Mouse (Mus musculus): ENCODE measurements around the gene Grk6. TPM values are rescaled to one million over a fixed set of nuclear protein-coding genes. Genes with fewer than 3 reads are reported as not detected.

Grk6 gene
- total and polyA plus RNA-seq, 2 experiments from 2014 or later: 35.8 to 71.9 TPM

GRCm38 (mm10) chr13:55482542-55482941 is 37.7 kb downstream of the Grk6 start:
- Histone ChIP-seq H3K27ac (ENCODE audit: low read depth, low read length) (peak overlapping the region; percentile 32; the same call in 1 of the 2 replicates), H3K9me3 (ENCODE audit: low read length) (no peaks in the 10 kb centered on the region), H3K27me3 (ENCODE audit: insufficient read depth, low read length) (no peaks in the 10 kb centered on the region), H3K4me3 (ENCODE audit: low read depth, low read length) (no peak overlapping the region; the same call in none of the 2 replicates), H3K9ac (replicated peaks; ENCODE audit: low read length, poor library complexity, severe bottlenecking) (no peak overlapping the region), H3K4me2 (ENCODE audit: low read depth, low read length, poor library complexity, severe bottlenecking) (peak overlapping the region; percentile 97), H3K36me3 (ENCODE audit: insufficient read depth, low read length) (peaks cover 40% of the 10 kb centered on the region), H3K4me1 (ENCODE audit: insufficient read depth, low read length) (peaks cover 11% of the 10 kb centered on the region; the same call in 1 of the 2 replicates)
- no peak for DNase-seq (ENCODE audit: low spot score)
- WGBS: 62% methylated on average over 7 of the region's 7 CpGs
- TF ChIP-seq CTCF (IDR thresholded peaks at IDR 0.05): peak; percentile 9; the same call in 1 of the 2 replicates
- ATAC-seq (ENCODE audit: low FRiP score): no peak

DNA sequence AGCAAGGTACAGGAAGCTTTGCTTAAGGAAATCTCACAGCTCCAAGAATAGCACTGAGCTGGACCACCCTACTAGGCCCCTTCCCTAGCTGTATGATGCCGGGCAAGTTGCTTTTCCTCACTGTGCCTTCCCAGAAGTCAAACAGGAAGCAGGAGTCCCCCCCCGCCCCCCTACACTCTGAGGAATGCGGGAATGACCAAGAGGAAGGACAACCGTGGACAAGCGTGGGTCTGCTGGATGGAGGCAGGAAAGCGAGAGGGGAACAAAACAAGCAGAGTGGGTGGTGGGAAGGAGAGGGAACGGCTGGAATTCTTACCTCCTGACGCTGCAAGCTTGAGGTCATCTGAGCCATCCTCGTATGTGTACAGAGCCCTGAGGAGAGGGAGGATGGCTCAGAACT is 38.2 kb downstream of the Grk6 start:
- no peak for ATAC-seq (ENCODE audit: low FRiP score)
- peaks cover 11% of the 10 kb centered on the region; the same call in 1 of the 2 replicates for H3K4me1 ChIP-seq (ENCODE audit: insufficient read depth, low read length)
- peak overlapping the region; percentile 97 for H3K4me2 ChIP-seq (ENCODE audit: low read depth, low read length, poor library complexity, severe bottlenecking)
- H3K9ac ChIP-seq (replicated peaks; ENCODE audit: low read length, poor library complexity, severe bottlenecking): peak overlapping the region; percentile 98
- no peak for TF ChIP-seq CTCF (IDR thresholded peaks at IDR 0.05)
- no peaks in the 10 kb centered on the region for H3K9me3 ChIP-seq (ENCODE audit: low read length)
- H3K27me3 ChIP-seq (ENCODE audit: insufficient read depth, low read length): no peaks in the 10 kb centered on the region
- no peak for DNase-seq (ENCODE audit: low spot score)
- 32% methylated on average over 9 of the region's 9 CpGs for WGBS
- peaks cover 39% of the 10 kb centered on the region for H3K36me3 ChIP-seq (ENCODE audit: insufficient read depth, low read length)
- peak overlapping the region; percentile 75 for H3K27ac ChIP-seq (ENCODE audit: low read depth, low read length)
- peak overlapping the region; percentile 75 for H3K4me3 ChIP-seq (ENCODE audit: low read depth, low read length)

DNA sequence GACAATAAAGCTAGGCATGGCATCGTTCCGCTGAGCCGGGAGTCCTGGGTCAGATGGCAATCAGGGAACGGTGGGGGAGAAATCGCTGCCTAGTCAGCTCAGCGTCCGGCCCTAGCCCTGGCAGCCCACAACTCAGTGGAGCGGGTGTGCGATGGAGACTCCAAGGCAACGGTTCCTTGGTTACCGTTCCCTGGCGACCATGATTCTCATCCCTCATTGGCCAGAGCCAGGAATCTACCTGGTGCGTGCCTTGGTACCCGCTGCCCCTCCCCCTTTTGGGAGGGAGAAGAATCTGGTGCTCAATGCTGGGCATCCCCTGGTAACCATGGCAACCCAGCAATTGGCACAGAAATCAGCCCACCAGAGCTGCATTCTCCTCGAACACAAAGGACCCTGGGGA is 38.7 kb downstream of the Grk6 start:
- DNase-seq (ENCODE audit: low spot score) (peak; percentile 95), ATAC-seq (ENCODE audit: low FRiP score) (peak; percentile 79)
- peak overlapping the region; percentile 97 for H3K4me2 ChIP-seq (ENCODE audit: low read depth, low read length, poor library complexity, severe bottlenecking)
- H3K4me3 ChIP-seq (ENCODE audit: low read depth, low read length): peak overlapping the region; percentile 75
- peaks cover 39% of the 10 kb centered on the region for H3K36me3 ChIP-seq (ENCODE audit: insufficient read depth, low read length)
- H3K27me3 ChIP-seq (ENCODE audit: insufficient read depth, low read length): no peaks in the 10 kb centered on the region
- H3K4me1 ChIP-seq (ENCODE audit: insufficient read depth, low read length): peaks cover 11% of the 10 kb centered on the region; the same call in 1 of the 2 replicates
- WGBS: 3% methylated on average over 15 of the region's 15 CpGs
- no peaks in the 10 kb centered on the region for H3K9me3 ChIP-seq (ENCODE audit: low read length)
- H3K27ac ChIP-seq (ENCODE audit: low read depth, low read length): peak overlapping the region; percentile 75
- H3K9ac ChIP-seq (replicated peaks; ENCODE audit: low read length, poor library complexity, severe bottlenecking): peak overlapping the region; percentile 98
- TF ChIP-seq CTCF (IDR thresholded peaks at IDR 0.05): no peak

GRCm38 (mm10) chr13:55484520-55485088 is 39.7 kb downstream of the Grk6 start:
- WGBS: 14% methylated on average over 6 of the region's 7 CpGs

GRCm38 (mm10) chr13:55486029-55486794 is 41.3 kb downstream of the Grk6 start:
- ATAC-seq (ENCODE audit: low FRiP score): no peak
- H3K4me1 ChIP-seq (ENCODE audit: insufficient read depth, low read length): peaks cover 11% of the 10 kb centered on the region; the same call in 1 of the 2 replicates
- DNase-seq (ENCODE audit: low spot score): no peak
- H3K4me2 ChIP-seq (ENCODE audit: low read depth, low read length, poor library complexity, severe bottlenecking): peak overlapping the region; percentile 97
- peak overlapping the region; percentile 75 for H3K4me3 ChIP-seq (ENCODE audit: low read depth, low read length)
- H3K9ac ChIP-seq (replicated peaks; ENCODE audit: low read length, poor library complexity, severe bottlenecking): peak overlapping the region; percentile 98
- peaks cover 20% of the 10 kb centered on the region for H3K36me3 ChIP-seq (ENCODE audit: insufficient read depth, low read length)
- peak overlapping the region; percentile 99 for H3K27ac ChIP-seq (ENCODE audit: low read depth, low read length)
- WGBS: 19% methylated on average over 14 of the region's 14 CpGs
- no peak for TF ChIP-seq CTCF (IDR thresholded peaks at IDR 0.05)
- H3K27me3 ChIP-seq (ENCODE audit: insufficient read depth, low read length): no peaks in the 10 kb centered on the region
- no peaks in the 10 kb centered on the region for H3K9me3 ChIP-seq (ENCODE audit: low read length)

More at GRCm38 (mm10) chr13:55484520-55485088, 39.7 kb downstream of the Grk6 start:
- Histone ChIP-seq H3K27ac (ENCODE audit: low read depth, low read length) (peak overlapping the region; percentile 75), H3K27me3 (ENCODE audit: insufficient read depth, low read length) (no peaks in the 10 kb centered on the region), H3K9ac (replicated peaks; ENCODE audit: low read length, poor library complexity, severe bottlenecking) (peak overlapping the region; percentile 98), H3K36me3 (ENCODE audit: insufficient read depth, low read length) (peaks cover 34% of the 10 kb centered on the region), H3K9me3 (ENCODE audit: low read length) (no peaks in the 10 kb centered on the region), H3K4me3 (ENCODE audit: low read depth, low read length) (peak overlapping the region; percentile 75), H3K4me1 (ENCODE audit: insufficient read depth, low read length) (peaks cover 11% of the 10 kb centered on the region; the same call in 1 of the 2 replicates), H3K4me2 (ENCODE audit: low read depth, low read length, poor library complexity, severe bottlenecking) (peak overlapping the region; percentile 97)
- TF ChIP-seq CTCF (IDR thresholded peaks at IDR 0.05): no peak
- DNase-seq (ENCODE audit: low spot score) (no peak), ATAC-seq (ENCODE audit: low FRiP score) (no peak)
